In genomic region chr9:47081407-47081806, GRCm38 (mm10) we compare ENCODE assay signal across 24 mouse cellular contexts.
"Had no signal": no experiment of that assay in that cellular context is flagged by ENCODE, and none has a peak within 500 bp of the region (broad histone marks: within the 10 kb centered on the region; RNA-seq: fewer than 3 reads in every experiment).

No protein-coding gene starts in this region.

- H3K4me1 ChIP-seq: heart, embryonic 15.5 days; intestine, embryonic 15.5 days; limb, embryonic 12.5 days; liver, embryonic 13.5 days; liver, embryonic 15.5 days had no signal

- H3K27ac ChIP-seq: gastrocnemius, adult 2 months; heart, adult 2 months; heart, embryonic 13.5 days; heart, embryonic 15.5 days; hindbrain, embryonic 13.5 days; hindbrain, embryonic 15.5 days; intestine, embryonic 15.5 days; left cerebral cortex, adult 2 months; limb, embryonic 10.5 days; limb, embryonic 12.5 days; liver, embryonic 13.5 days; liver, embryonic 15.5 days had no signal

- H3K4me3 ChIP-seq: gastrocnemius, adult 2 months; heart, adult 2 months; heart, embryonic 13.5 days; heart, embryonic 15.5 days; hindbrain, embryonic 13.5 days; hindbrain, embryonic 15.5 days; intestine, embryonic 15.5 days; left cerebral cortex, adult 2 months; limb, embryonic 10.5 days; limb, embryonic 12.5 days; liver, embryonic 13.5 days; liver, embryonic 15.5 days had no signal

- H3K36me3 ChIP-seq: heart, embryonic 13.5 days; heart, embryonic 15.5 days; hindbrain, embryonic 13.5 days; hindbrain, embryonic 15.5 days; intestine, embryonic 15.5 days; limb, embryonic 10.5 days; limb, embryonic 12.5 days; liver, embryonic 13.5 days; liver, embryonic 15.5 days had no signal

- H3K9ac ChIP-seq: heart, embryonic 13.5 days; heart, embryonic 15.5 days; hindbrain, embryonic 13.5 days; hindbrain, embryonic 15.5 days; intestine, embryonic 15.5 days; limb, embryonic 12.5 days; liver, embryonic 13.5 days; liver, embryonic 15.5 days; liver, postnatal 0 days had no signal

- H3K9me3 ChIP-seq: heart, embryonic 13.5 days; hindbrain, embryonic 15.5 days; intestine, embryonic 15.5 days; limb, embryonic 10.5 days; limb, embryonic 12.5 days; liver, embryonic 13.5 days; liver, embryonic 15.5 days had no signal

- DNase-seq: gastrocnemius, adult 2 months; gastrocnemius, postnatal 10 days; gastrocnemius, postnatal 36 days; heart, adult 11 months; heart, adult 2 months; heart, postnatal 14 days; heart, postnatal 36 days; kidney, adult 18-20 months; kidney, adult 8-10 months; kidney, postnatal 10 days; kidney, postnatal 25 days; kidney, postnatal 4 days; liver; liver, embryonic 13.5 days; liver, postnatal 0 days had no signal
